Mouse (Mus musculus) lung, postnatal 0 days (tissue): ENCODE measurements at regions not wholly inside any gene's neighbourhood (a gene's known extent, or its start where the extent isn't known, plus 50 kb on each side); places are given as distances from the start of the nearest gene placed in this dataset.

ENCODE experiments used
- ATAC-seq: fragments of 200-750 bp; cut with Nextera tagmentation; 2 replicates; pipeline ENCODE4 v1.8.0; 2017; ENCODE audit warnings: moderate library complexity
- DNase-seq: peaks from one replicate; pipeline ENCODE4 v3.0.0-alpha.2; 2016; ENCODE audit warnings: low spot score
- H3K27ac ChIP-seq: fragments of 300-500 bp; sonication (generic); 2 replicates; pipeline ENCODE4 v1.5.1; 2014; ENCODE audit warnings: antibody characterized with exemption, mild to moderate bottlenecking, low read length, mixed read lengths
- H3K27me3 ChIP-seq: fragments of 300-500 bp; sonication (generic); replicated peaks from 2 replicates; pipeline ENCODE4 v1.6.1; 2014; ENCODE audit warnings: low read length, mixed read lengths; ENCODE audit not compliant: insufficient read depth
- H3K36me3 ChIP-seq: fragments of 300-500 bp; sonication (generic); 2 replicates; pipeline ENCODE4 v1.6.1; 2014; ENCODE audit warnings: low read length, mixed read lengths; ENCODE audit not compliant: insufficient read depth
- H3K4me1 ChIP-seq: fragments of 300-500 bp; sonication (generic); 2 replicates; pipeline ENCODE4 v1.6.1; 2014; ENCODE audit warnings: antibody characterized with exemption, low read depth, low read length, mixed read lengths; ENCODE audit not compliant: insufficient read depth
- H3K4me2 ChIP-seq: fragments of 300-500 bp; sonication (generic); replicated peaks from 2 replicates; pipeline ENCODE4 v1.6.1; 2014; ENCODE audit warnings: low read depth, mild to moderate bottlenecking, low read length, moderate library complexity, mixed read lengths
- H3K4me3 ChIP-seq: fragments of 300-500 bp; sonication (generic); 2 replicates; pipeline ENCODE4 v1.5.1; 2014; ENCODE audit warnings: low read depth, low read length
- H3K9ac ChIP-seq: fragments of 300-500 bp; sonication (generic); replicated peaks from 2 replicates; pipeline ENCODE4 v1.6.1; 2014; ENCODE audit warnings: low read depth, mild to moderate bottlenecking
- H3K9me3 ChIP-seq: fragments of 300-500 bp; sonication (generic); 2 replicates; pipeline ENCODE4 v1.6.1; 2016; ENCODE audit warnings: low read length, mixed read lengths
- CTCF ChIP-seq: IDR thresholded peaks from 2 replicates; pipeline ENCODE4 v1.5.1; 2016; ENCODE audit warnings: antibody characterized with exemption, mild to moderate bottlenecking
- EP300 ChIP-seq: IDR thresholded peaks from 2 replicates; pipeline ENCODE4 v1.6.1; 2016; ENCODE audit warnings: antibody characterized with exemption, mild to moderate bottlenecking, control low read depth
- WGBS: fragments of 180-500 bp; shearing (Covaris S2); extraction: QIAGEN DNeasy Blood & Tissue Kit; methylation state at CpG from one replicate; pipeline ENCODE4 v1.1.7; 2014; 5-methylcytosine and 5-hydroxymethylcytosine counted together

GRCm38 (mm10) chr1:137074787-137075186 lies 114.5 kb upstream of the Nr5a2 start:
- Histone ChIP-seq H3K4me1 (no peaks in the 10 kb centered on the region), H3K36me3 (no peaks in the 10 kb centered on the region), H3K4me2 (no peak overlapping the region), H3K4me3 (no peak overlapping the region), H3K27me3 (no peaks in the 10 kb centered on the region), H3K9ac (no peak overlapping the region), H3K27ac (no peak overlapping the region), H3K9me3 (no peaks in the 10 kb centered on the region)
- DNase-seq (peak; percentile 30), ATAC-seq (no peak)
- 23% methylated on average over 9 of the region's 9 CpGs for WGBS
- no peak for TF ChIP-seq EP300

DNA sequence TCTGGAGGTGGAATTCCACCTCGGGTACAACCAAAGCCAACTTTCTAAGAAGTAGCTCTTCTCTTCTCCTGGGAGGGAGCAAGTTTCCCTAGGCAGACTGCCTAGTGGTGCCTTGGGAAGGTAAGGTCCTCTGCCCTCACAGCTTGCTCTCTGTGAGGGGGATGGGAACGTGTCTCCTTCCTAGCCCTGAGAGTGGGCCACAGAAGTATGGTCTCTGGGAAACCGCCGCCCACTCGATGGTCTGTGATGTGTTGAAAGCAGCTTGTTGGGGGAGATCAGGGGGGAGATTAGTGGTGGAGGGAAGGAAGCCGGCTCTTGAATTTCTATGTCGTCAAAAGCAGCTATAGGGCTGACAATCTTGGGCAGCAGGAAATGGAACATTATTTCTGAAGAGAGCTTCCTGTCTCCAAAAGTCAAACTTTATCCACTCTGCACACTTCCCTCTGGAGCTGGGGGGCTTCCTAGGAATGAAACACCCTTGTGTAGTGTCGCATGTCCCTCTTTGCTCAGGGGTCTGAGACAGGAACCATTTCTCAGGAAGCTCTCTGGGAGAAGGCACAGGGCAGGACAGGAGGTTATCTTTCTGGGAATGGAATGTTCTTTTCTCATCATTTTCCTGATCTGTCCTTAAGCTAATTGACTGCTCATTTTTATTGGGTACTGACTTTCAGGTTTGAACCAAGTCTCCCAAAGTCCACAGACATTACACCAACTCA lies 113.8 kb upstream of the Nr5a2 start:
- H3K4me1 ChIP-seq: no peaks in the 10 kb centered on the region
- H3K9ac ChIP-seq: no peak overlapping the region
- no peak for TF ChIP-seq CTCF
- no peak for TF ChIP-seq EP300
- H3K27ac ChIP-seq: no peak overlapping the region
- no peak overlapping the region for H3K4me2 ChIP-seq
- 30% methylated on average over 8 of the region's 8 CpGs for WGBS
- no peak overlapping the region for H3K4me3 ChIP-seq
- H3K27me3 ChIP-seq: no peaks in the 10 kb centered on the region
- ATAC-seq: no peak
- no peaks in the 10 kb centered on the region for H3K36me3 ChIP-seq
- no peaks in the 10 kb centered on the region for H3K9me3 ChIP-seq
- DNase-seq: no peak

- DNase-seq: no peak
- H3K27me3 ChIP-seq: no peaks in the 10 kb centered on the region
These were observed 100.7 kb upstream of the Nr5a2 start for GRCm38 (mm10) chr1:137060914-137061313.

GRCm38 (mm10) chr1:137053134-137053533 lies 92.9 kb upstream of the Nr5a2 start:
- DNase-seq: no peak
- Histone ChIP-seq H3K36me3 (no peaks in the 10 kb centered on the region), H3K4me2 (no peak overlapping the region), H3K9ac (no peak overlapping the region), H3K27ac (no peak overlapping the region), H3K4me1 (no peaks in the 10 kb centered on the region), H3K27me3 (no peaks in the 10 kb centered on the region), H3K9me3 (no peaks in the 10 kb centered on the region), H3K4me3 (no peak overlapping the region)
- TF ChIP-seq CTCF (no peak), EP300 (no peak)
- ATAC-seq: no peak

More at GRCm38 (mm10) chr1:137060914-137061313, 100.7 kb upstream of the Nr5a2 start:
- no peak for TF ChIP-seq EP300
- no peak for TF ChIP-seq CTCF
- Histone ChIP-seq H3K9me3 (no peaks in the 10 kb centered on the region), H3K36me3 (no peaks in the 10 kb centered on the region), H3K4me1 (no peaks in the 10 kb centered on the region), H3K27ac (no peak overlapping the region), H3K4me3 (no peak overlapping the region), H3K4me2 (no peak overlapping the region), H3K9ac (no peak overlapping the region)
- no peak for ATAC-seq
- 84% methylated on average over 4 of the region's 4 CpGs for WGBS

- WGBS: 98% methylated on average over 13 of the region's 13 CpGs
- Histone ChIP-seq H3K4me2 (no peak overlapping the region), H3K27ac (no peak overlapping the region), H3K9me3 (no peaks in the 10 kb centered on the region), H3K4me3 (no peak overlapping the region), H3K4me1 (no peaks in the 10 kb centered on the region), H3K27me3 (no peaks in the 10 kb centered on the region), H3K9ac (no peak overlapping the region), H3K36me3 (no peaks in the 10 kb centered on the region)
- TF ChIP-seq EP300: no peak
- no peak for TF ChIP-seq CTCF
- DNase-seq (no peak), ATAC-seq (no peak)
These were observed 91.3 kb upstream of the Nr5a2 start for GRCm38 (mm10) chr1:137051515-137051914.

DNA sequence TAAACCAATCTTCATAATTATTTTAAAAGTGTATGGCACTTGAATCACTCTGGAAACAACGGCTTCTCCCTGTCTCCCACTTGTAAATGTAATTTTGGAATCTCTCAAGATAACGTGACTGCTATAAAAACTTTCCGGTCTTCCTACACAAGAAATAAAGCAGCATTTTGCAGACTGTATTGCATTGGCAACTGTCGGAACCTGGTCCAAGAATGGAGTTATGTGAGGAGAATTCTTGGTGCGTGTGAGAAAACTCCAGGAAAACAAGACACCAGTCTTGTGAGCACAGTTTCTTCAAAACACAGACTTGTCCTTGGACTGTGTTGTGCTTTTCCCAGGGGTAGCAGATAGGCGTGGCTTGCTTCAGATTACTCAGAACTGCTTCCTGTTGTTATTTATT lies 83.8 kb upstream of the Nr5a2 start:
- Histone ChIP-seq H3K27ac (no peak overlapping the region), H3K27me3 (no peaks in the 10 kb centered on the region), H3K4me1 (no peaks in the 10 kb centered on the region), H3K36me3 (no peaks in the 10 kb centered on the region), H3K4me3 (no peak overlapping the region), H3K9me3 (no peaks in the 10 kb centered on the region), H3K4me2 (no peak overlapping the region), H3K9ac (no peak overlapping the region)
- TF ChIP-seq CTCF (no peak), EP300 (no peak)
- ATAC-seq: no peak
- WGBS: 85% methylated on average over 6 of the region's 6 CpGs
- DNase-seq: no peak
